Comparison of ENCODE assay signal across 13 mouse cellular contexts in genomic region chr19:56291898-56292297, GRCm38 (mm10). TPM values are rescaled to one million over a fixed set of nuclear protein-coding genes. Genes with fewer than 3 reads are reported as not detected.
DNase-seq lines count a peak whose midpoint lies in the region; ATAC-seq and TF ChIP-seq lines count a peak whose summit lies in the region.
"Had no signal": no experiment of that assay in that cellular context is flagged by ENCODE, and none has a peak within 500 bp of the region (broad histone marks: within the 10 kb centered on the region; RNA-seq: fewer than 3 reads in every experiment).

No protein-coding gene starts in this region.

- H3K27me3 ChIP-seq in stomach, postnatal 0 days (ENCODE audit: control insufficient read depth, insufficient read depth, low read length): no peaks in the 10 kb centered on the region
- H3K27me3 ChIP-seq: embryonic facial prominence, embryonic 15.5 days; neural tube, embryonic 12.5 days had no signal

- H3K4me1 ChIP-seq in stomach, postnatal 0 days (replicated peaks; ENCODE audit: control insufficient read depth, insufficient read depth): 0 out of 2 replicates have a peak, but pooled peaks cover 2% of the 10 kb centered on the region

- H3K36me3 ChIP-seq in stomach, postnatal 0 days (ENCODE audit: control insufficient read depth, insufficient read depth, low read length): no peaks in the 10 kb centered on the region
- H3K36me3 ChIP-seq: embryonic facial prominence, embryonic 15.5 days; neural tube, embryonic 12.5 days had no signal

- intact Hi-C loops in gastrocnemius, adult 2 months (cut with DNase I): loop anchor here (10.0 kb wide), 1 partner anchor 547 kb away; the partner anchor contains the start of gene Tcf7l2

- no peak for ATAC-seq in stomach, postnatal 0 days (ENCODE audit: low FRiP score, low TSS enrichment)

- no peak overlapping the region for H3K9ac ChIP-seq in stomach, postnatal 0 days (ENCODE audit: low read length)
- H3K9ac ChIP-seq: embryonic facial prominence, embryonic 15.5 days; neural tube, embryonic 12.5 days had no signal

- H3K4me2 ChIP-seq in stomach, postnatal 0 days (replicated peaks; ENCODE audit: low read depth): no peak overlapping the region
- H3K4me2 ChIP-seq: embryonic facial prominence, embryonic 15.5 days; neural tube, embryonic 12.5 days had no signal

- no peak overlapping the region for H3K4me3 ChIP-seq in gastrocnemius, adult 2 months
- H3K4me3 ChIP-seq in stomach, postnatal 0 days (ENCODE audit: low read depth, low read length): no peak overlapping the region
- H3K4me3 ChIP-seq: embryonic facial prominence, embryonic 15.5 days; neural tube, embryonic 12.5 days had no signal

- TF ChIP-seq EP300 in stomach, postnatal 0 days (optimal IDR thresholded peaks at IDR 0.05): no peak

- H3K9me3 ChIP-seq in stomach, postnatal 0 days (ENCODE audit: control insufficient read depth, low read length): no peaks in the 10 kb centered on the region
- H3K9me3 ChIP-seq: embryonic facial prominence, embryonic 15.5 days; neural tube, embryonic 12.5 days had no signal

- no peak for TF ChIP-seq CTCF in gastrocnemius, adult 2 months (IDR thresholded peaks at IDR 0.05)
- TF ChIP-seq CTCF in stomach, postnatal 0 days (IDR thresholded peaks at IDR 0.05; ENCODE audit: low read depth): no peak

- DNase-seq in gastrocnemius, adult 2 months: peak; percentile 28
- no peak for DNase-seq in gastrocnemius, postnatal 4 days (ENCODE audit: low spot score in 2 of 2)
- peak; percentile 65 for DNase-seq in kidney, postnatal 14 days
- no peak for DNase-seq in kidney, adult 11 months
- DNase-seq in retina, postnatal 1 day: peak; percentile 49
- DNase-seq in retina, embryonic 14.5 days (ENCODE audit: low spot score): no peak
- DNase-seq in stomach, postnatal 0 days (ENCODE audit: low spot score): peak; percentile 27
- DNase-seq in urinary bladder, postnatal 10 days (ENCODE audit: low spot score): no peak
- DNase-seq: cerebellum, adult 18-20 months had no signal

- H3K27ac ChIP-seq in gastrocnemius, adult 2 months: no peak overlapping the region
- no peak overlapping the region for H3K27ac ChIP-seq in stomach, postnatal 0 days (replicated peaks)
- H3K27ac ChIP-seq: embryonic facial prominence, embryonic 15.5 days; macrophage; neural tube, embryonic 12.5 days had no signal

- 15% methylated on average over 6 of the region's 6 CpGs for WGBS in stomach, postnatal 0 days

RNA-seq across cellular contexts. Expression of gene Habp2, which starts 5.0 kb away (rescaled TPM):
- not detected for total RNA-seq in gastrocnemius, adult 2 months (2021)
- total RNA-seq in gastrocnemius, postnatal 4 days (2021): under 1 TPM in 1 of 2 experiments, not detected in 1; 0.26 TPM
- polyA plus RNA-seq in stomach, postnatal 0 days (2015; fragmentation: Nextera tagmentation; extraction: Ambion mirVana): 28.9 and 29.1 TPM in 2 replicates
- total RNA-seq: left cerebral cortex, adult 18-20 months had no signal
- polyA plus RNA-seq: macrophage; neural tube, embryonic 12.5 days had no signal

Comparison
In these comparisons a context has a peak if more than half of its experiments do, and no peak if none do; other contexts are left out.
1. DNase-seq: peak in gastrocnemius, adult 2 months (single experiment), kidney, postnatal 14 days (single experiment), retina, postnatal 1 day (single experiment) and stomach, postnatal 0 days (single experiment); none in gastrocnemius, postnatal 4 days (0 of 2), kidney, adult 11 months (single experiment), retina, embryonic 14.5 days (single experiment) and urinary bladder, postnatal 10 days (single experiment).